Mouse (Mus musculus) stomach, embryonic 16.5 days (tissue): Measurements from ENCODE around the gene Bcl7a. TPM values are rescaled to one million over a fixed set of nuclear protein-coding genes. Genes with fewer than 3 reads are reported as not detected.
A peak's percentile ranks its signal among the peaks of the same experiment; 100 is the strongest.

Source experiments
- ATAC-seq: fragments of 200-750 bp; cut with Nextera tagmentation; 2 replicates; pipeline ENCODE4 v1.8.0; 2017; ENCODE audit warnings: moderate number of reproducible peaks, moderate TSS enrichment; ENCODE audit not compliant: insufficient read depth, low FRiP score
- H3K27ac ChIP-seq: fragments of 300-500 bp; sonication (generic); 2 replicates; pipeline ENCODE4 v1.5.1; 2014; ENCODE audit warnings: low read length
- H3K27me3 ChIP-seq: fragments of 300-500 bp; sonication (generic); 2 replicates; pipeline ENCODE4 v1.6.1; 2014; ENCODE audit warnings: low read length, control low read depth, mixed read lengths; ENCODE audit not compliant: control insufficient read depth, insufficient read depth
- H3K36me3 ChIP-seq: fragments of 300-500 bp; sonication (generic); 2 replicates; pipeline ENCODE4 v1.6.1; 2014; ENCODE audit warnings: low read length; ENCODE audit not compliant: control insufficient read depth, insufficient read depth
- H3K4me1 ChIP-seq: fragments of 300-500 bp; sonication (generic); 2 replicates; pipeline ENCODE4 v1.6.1; 2014; ENCODE audit warnings: low read length, control low read depth, mixed read lengths; ENCODE audit not compliant: control insufficient read depth, insufficient read depth
- H3K4me2 ChIP-seq: fragments of 300-500 bp; sonication (generic); 2 replicates; pipeline ENCODE4 v1.6.1; 2014; ENCODE audit warnings: low read depth, low read length, mixed read lengths
- H3K4me3 ChIP-seq: fragments of 300-500 bp; sonication (generic); replicated peaks from 2 replicates; pipeline ENCODE4 v1.5.1; 2014; ENCODE audit warnings: mild to moderate bottlenecking, low read length
- H3K9ac ChIP-seq: fragments of 300-500 bp; sonication (generic); 2 replicates; pipeline ENCODE4 v1.6.1; 2014; ENCODE audit warnings: low read length
- H3K9me3 ChIP-seq: fragments of 300-500 bp; sonication (generic); replicated peaks from 2 replicates; pipeline ENCODE4 v1.6.1; 2016; ENCODE audit warnings: low read length, control low read depth; ENCODE audit not compliant: control insufficient read depth
- WGBS: fragments of 180-500 bp; shearing (Covaris S2); extraction: QIAGEN DNeasy Blood & Tissue Kit; methylation state at CpG from one replicate; pipeline ENCODE4 v1.1.7; 2014; 5-methylcytosine and 5-hydroxymethylcytosine counted together
- polyA plus RNA-seq: library from polyadenylated mRNA; unstranded; fragments of >200 nt; fragmentation: Nextera tagmentation; extraction: Ambion mirVana; gene quantifications from 2 replicates; pipeline ENCODE4 v1.2.1, GENCODE M21; 2015

Bcl7a gene
- polyA plus RNA-seq, result 18.7 and 20.4 TPM in 2 replicates

- peak; percentile 82 for ATAC-seq
These were observed at the start of gene Bcl7a for GRCm38 (mm10) chr5:123343707-123344627. TSS of gene Bcl7a (plus strand) at chr5:123343834.

GRCm38 (mm10) chr5:123294653-123295052 lies 49.0 kb upstream of the Bcl7a start:
- Histone ChIP-seq H3K9ac (no peak overlapping the region), H3K36me3 (no peaks in the 10 kb centered on the region), H3K9me3 (no peaks in the 10 kb centered on the region), H3K4me2 (no peak overlapping the region), H3K4me1 (no peaks in the 10 kb centered on the region), H3K4me3 (no peak overlapping the region), H3K27me3 (no peaks in the 10 kb centered on the region), H3K27ac (no peak overlapping the region)
- no peak for ATAC-seq
- WGBS, result 73% methylated on average over 9 of the region's 9 CpGs

More at GRCm38 (mm10) chr5:123343707-123344627, at the start of gene Bcl7a:
- no peaks in the 10 kb centered on the region for H3K36me3 ChIP-seq
- peak within 1 kb of the TSS; percentile 82 for H3K4me3 ChIP-seq
- H3K4me2 ChIP-seq, result peak within 1 kb of the TSS; percentile 92
- peak within 1 kb of the TSS; percentile 95 for H3K9ac ChIP-seq
- no peaks in the 10 kb centered on the region for H3K9me3 ChIP-seq
- peak within 1 kb of the TSS; percentile 98 for H3K27ac ChIP-seq
- H3K4me1 ChIP-seq, result peaks cover 22% of the 10 kb centered on the region
- WGBS, result 1% methylated on average over 67 of the region's 69 CpGs
- H3K27me3 ChIP-seq, result no peaks in the 10 kb centered on the region

- ATAC-seq, result no peak
- Histone ChIP-seq H3K9ac (no peak overlapping the region), H3K36me3 (no peaks in the 10 kb centered on the region), H3K9me3 (no peaks in the 10 kb centered on the region), H3K27ac (no peak overlapping the region), H3K4me2 (no peak overlapping the region), H3K4me3 (no peak overlapping the region), H3K27me3 (no peaks in the 10 kb centered on the region), H3K4me1 (no peaks in the 10 kb centered on the region)
- 67% methylated on average over 12 of the region's 12 CpGs for WGBS
These were observed 47.3 kb upstream of the Bcl7a start for GRCm38 (mm10) chr5:123296224-123296806.

GRCm38 (mm10) chr5:123296972-123297754 lies 46.5 kb upstream of the Bcl7a start:
- Histone ChIP-seq H3K9me3 (no peaks in the 10 kb centered on the region), H3K4me3 (no peak overlapping the region), H3K27me3 (no peaks in the 10 kb centered on the region), H3K27ac (no peak overlapping the region), H3K36me3 (no peaks in the 10 kb centered on the region), H3K4me1 (no peaks in the 10 kb centered on the region), H3K4me2 (no peak overlapping the region), H3K9ac (no peak overlapping the region)
- WGBS, result 58% methylated on average over 23 of the region's 23 CpGs
- ATAC-seq, result no peak

GRCm38 (mm10) chr5:123297830-123298229 lies 45.8 kb upstream of the Bcl7a start:
- Histone ChIP-seq H3K27ac (no peak overlapping the region), H3K27me3 (no peaks in the 10 kb centered on the region), H3K9me3 (no peaks in the 10 kb centered on the region), H3K4me2 (no peak overlapping the region), H3K4me3 (no peak overlapping the region), H3K4me1 (no peaks in the 10 kb centered on the region), H3K9ac (no peak overlapping the region), H3K36me3 (no peaks in the 10 kb centered on the region)
- no peak for ATAC-seq
- 80% methylated on average over 7 of the region's 7 CpGs for WGBS

GRCm38 (mm10) chr5:123298526-123298925 lies 45.1 kb upstream of the Bcl7a start:
- Histone ChIP-seq H3K4me1 (no peaks in the 10 kb centered on the region), H3K4me2 (no peak overlapping the region), H3K27ac (no peak overlapping the region), H3K9me3 (no peaks in the 10 kb centered on the region), H3K9ac (no peak overlapping the region), H3K27me3 (no peaks in the 10 kb centered on the region), H3K36me3 (no peaks in the 10 kb centered on the region), H3K4me3 (no peak overlapping the region)
- WGBS, result 92% methylated on average over 6 of the region's 6 CpGs
- ATAC-seq, result no peak

- Histone ChIP-seq H3K27me3 (no peaks in the 10 kb centered on the region), H3K4me2 (no peak overlapping the region), H3K4me3 (no peak overlapping the region), H3K4me1 (no peaks in the 10 kb centered on the region), H3K27ac (no peak overlapping the region), H3K9me3 (no peaks in the 10 kb centered on the region), H3K36me3 (no peaks in the 10 kb centered on the region), H3K9ac (no peak overlapping the region)
- 67% methylated on average over 8 of the region's 8 CpGs for WGBS
- no peak for ATAC-seq
These were observed 43.1 kb upstream of the Bcl7a start for GRCm38 (mm10) chr5:123300496-123301034.

- no peak overlapping the region for H3K9ac ChIP-seq
- no peaks in the 10 kb centered on the region for H3K4me1 ChIP-seq
- H3K27ac ChIP-seq, result no peak overlapping the region
- 79% methylated on average over 20 of the region's 20 CpGs for WGBS
- H3K4me3 ChIP-seq, result no peak overlapping the region
- no peaks in the 10 kb centered on the region for H3K27me3 ChIP-seq
- ATAC-seq, result no peak
- no peaks in the 10 kb centered on the region for H3K36me3 ChIP-seq
- no peak overlapping the region for H3K4me2 ChIP-seq
- H3K9me3 ChIP-seq, result no peaks in the 10 kb centered on the region
These were observed 41.7 kb upstream of the Bcl7a start for GRCm38 (mm10) chr5:123301780-123302521.
